ENCODE assay signal across 10 mouse cellular contexts in genomic region chr8:119439893-119440249, GRCm38 (mm10). TPM values are rescaled to one million over a fixed set of nuclear protein-coding genes. Genes with fewer than 3 reads are reported as not detected.
DNase-seq lines count a peak whose midpoint lies in the region; ATAC-seq and TF ChIP-seq lines count a peak whose summit lies in the region.
"Had no signal": no experiment of that assay in that cellular context is flagged by ENCODE, and none has a peak within 500 bp of the region (broad histone marks: within the 10 kb centered on the region; RNA-seq: fewer than 3 reads in every experiment).

No protein-coding gene starts in this region.

- H3K36me3 ChIP-seq in hindbrain, embryonic 10.5 days: no peaks in the 10 kb centered on the region
- H3K36me3 ChIP-seq in hindbrain, postnatal 0 days (ENCODE audit: insufficient read depth, low read length): no peaks in the 10 kb centered on the region
- H3K36me3 ChIP-seq in hindbrain, embryonic 16.5 days (ENCODE audit: control insufficient read depth, insufficient read depth, low read length): no peaks in the 10 kb centered on the region

- H3K4me3 ChIP-seq in hindbrain, embryonic 10.5 days: no peak overlapping the region
- H3K4me3 ChIP-seq in hindbrain, postnatal 0 days (ENCODE audit: low read length): no peak overlapping the region
- H3K4me3 ChIP-seq in bone marrow macrophage, adult 2 months (ENCODE audit: insufficient read depth, low read length): no peak overlapping the region
- no peak overlapping the region for H3K4me3 ChIP-seq in hindbrain, embryonic 16.5 days (ENCODE audit: low read length)
- no peak overlapping the region for H3K4me3 ChIP-seq in layer of hippocampus, adult 2 months

- H3K4me1 ChIP-seq in hindbrain, embryonic 10.5 days (replicated peaks): peaks cover 45% of the 10 kb centered on the region
- H3K4me1 ChIP-seq in hindbrain, postnatal 0 days (ENCODE audit: insufficient read depth, low read length): peaks cover 4% of the 10 kb centered on the region; the same call in 1 of the 2 replicates
- H3K4me1 ChIP-seq in bone marrow macrophage, adult 2 months (ENCODE audit: control insufficient read depth, insufficient read depth, low read length): peaks cover 55% of the 10 kb centered on the region
- H3K4me1 ChIP-seq in hindbrain, embryonic 16.5 days (ENCODE audit: control insufficient read depth, insufficient read depth, low read depth, low read length): peaks cover 9% of the 10 kb centered on the region

- DNase-seq in hindbrain, embryonic 10.5 days (ENCODE audit: low spot score): no peak
- DNase-seq in hindbrain, postnatal 0 days (ENCODE audit: low spot score): no peak
- DNase-seq in mesoderm, embryonic 11.5 days (ENCODE audit: low read depth, low spot score): peak; percentile 43
- no peak for DNase-seq in layer of hippocampus, postnatal 25 days (ENCODE audit: extremely low spot score in 1 of 2, low spot score in 1 of 2)
- no peak for DNase-seq in layer of hippocampus, adult 2 months (ENCODE audit: low spot score in 2 of 2)
- no peak for DNase-seq in MN1 (ENCODE audit: low spot score)
- DNase-seq: thymus, postnatal 14 days had no signal

- no peak overlapping the region for H3K9ac ChIP-seq in hindbrain, postnatal 0 days (replicated peaks; ENCODE audit: low read length)
- H3K9ac ChIP-seq in hindbrain, embryonic 16.5 days (ENCODE audit: low read depth, low read length): no peak overlapping the region

- H3K9me3 ChIP-seq in hindbrain, embryonic 10.5 days: no peaks in the 10 kb centered on the region
- no peaks in the 10 kb centered on the region for H3K9me3 ChIP-seq in hindbrain, postnatal 0 days (ENCODE audit: low read length)
- no peaks in the 10 kb centered on the region for H3K9me3 ChIP-seq in hindbrain, embryonic 16.5 days (ENCODE audit: control insufficient read depth, low read length)

- no peak for TF ChIP-seq CTCF in hindbrain, postnatal 0 days (IDR thresholded peaks at IDR 0.05; ENCODE audit: low read depth)
- TF ChIP-seq CTCF in bone marrow macrophage, adult 2 months (IDR thresholded peaks at IDR 0.05; ENCODE audit: low read depth, low read length): no peak
- TF ChIP-seq CTCF in layer of hippocampus, adult 2 months (conservative IDR thresholded peaks at IDR 0.05): no peak

- peaks cover 45% of the 10 kb centered on the region for H3K27me3 ChIP-seq in hindbrain, embryonic 10.5 days (ENCODE audit: insufficient read depth, poor library complexity, severe bottlenecking)
- no peaks in the 10 kb centered on the region for H3K27me3 ChIP-seq in hindbrain, postnatal 0 days (ENCODE audit: insufficient read depth, low read length)
- H3K27me3 ChIP-seq in hindbrain, embryonic 16.5 days (replicated peaks; ENCODE audit: control insufficient read depth, insufficient read depth, low read length): no peaks in the 10 kb centered on the region
- H3K27me3 ChIP-seq: CH12.LX had no signal

- H3K4me2 ChIP-seq in hindbrain, postnatal 0 days (ENCODE audit: low read depth, low read length): no peak overlapping the region
- H3K4me2 ChIP-seq in hindbrain, embryonic 16.5 days (ENCODE audit: low read length): no peak overlapping the region

- ATAC-seq in hindbrain, postnatal 0 days: no peak
- peak; percentile 41; the same call in 1 of the 2 replicates for ATAC-seq in hindbrain, embryonic 16.5 days

- peak overlapping the region; percentile 13; the same call in 1 of the 2 replicates for H3K27ac ChIP-seq in hindbrain, embryonic 10.5 days
- H3K27ac ChIP-seq in hindbrain, postnatal 0 days: no peak overlapping the region
- H3K27ac ChIP-seq in bone marrow macrophage, adult 2 months (ENCODE audit: insufficient read depth, low read depth, low read length): 0 out of 2 replicates have a peak overlapping the region, but pooled peaks have one; percentile 0
- no peak overlapping the region for H3K27ac ChIP-seq in hindbrain, embryonic 16.5 days (ENCODE audit: low read depth, low read length)
- H3K27ac ChIP-seq in layer of hippocampus, adult 2 months: no peak overlapping the region

- 64% methylated on average over 7 of the region's 7 CpGs for WGBS in hindbrain, embryonic 10.5 days
- WGBS in hindbrain, postnatal 0 days: 42% methylated on average over 7 of the region's 7 CpGs
- WGBS in hindbrain, embryonic 16.5 days: 53% methylated on average over 7 of the region's 7 CpGs

- TF ChIP-seq POLR2A in bone marrow macrophage, adult 2 months (IDR thresholded peaks at IDR 0.05; ENCODE audit: borderline replicate concordance, low read depth, low read length): no peak

RNA-seq across cellular contexts. Expression of gene Osgin1, which starts 5.9 kb away (rescaled TPM):
- polyA plus RNA-seq in hindbrain, embryonic 10.5 days (2016; fragmentation: Nextera tagmentation; extraction: Ambion mirVana): 0.30 and 0.36 TPM in 2 replicates
- not detected in 2 replicates for total RNA-seq in hindbrain, postnatal 0 days (2014; rRNA removed)
- polyA plus RNA-seq in hindbrain, postnatal 0 days (2015; fragmentation: Nextera tagmentation; extraction: Ambion mirVana): 0.29 and 0.45 TPM in 2 replicates
- polyA plus RNA-seq in bone marrow macrophage, adult 2 months (2012; ENCODE audit: insufficient read depth, insufficient read length, missing spikeins): 33.8 and 34.3 TPM in 2 replicates
- 0.26 and 0.63 TPM in 2 replicates for polyA plus RNA-seq in hindbrain, embryonic 16.5 days (2015; fragmentation: Nextera tagmentation; extraction: Ambion mirVana)
- under 1 TPM; 0.42 to 0.49 TPM for total RNA-seq in layer of hippocampus, postnatal 25 days (2021)
- 1 to 10 TPM in 1 of 2 experiments, under 1 TPM in 1; 0.18 to 1.3 TPM for total RNA-seq in layer of hippocampus, adult 2 months (2021)

RNA-seq across cellular contexts. Expression of gene Necab2, which starts 6.6 kb away (rescaled TPM):
- polyA plus RNA-seq in hindbrain, embryonic 10.5 days (2016; fragmentation: Nextera tagmentation; extraction: Ambion mirVana): 9.0 and 14.0 TPM in 2 replicates
- 70.9 and 73.3 TPM in 2 replicates for total RNA-seq in hindbrain, postnatal 0 days (2014; rRNA removed)
- polyA plus RNA-seq in hindbrain, postnatal 0 days (2015; fragmentation: Nextera tagmentation; extraction: Ambion mirVana): 53.9 and 61.5 TPM in 2 replicates
- polyA plus RNA-seq in bone marrow macrophage, adult 2 months (2012; ENCODE audit: insufficient read depth, insufficient read length, missing spikeins): not detected in 2 replicates
- 52.2 and 56.9 TPM in 2 replicates for polyA plus RNA-seq in hindbrain, embryonic 16.5 days (2015; fragmentation: Nextera tagmentation; extraction: Ambion mirVana)
- total RNA-seq in layer of hippocampus, postnatal 25 days (2021): 100 to 1,000 TPM; 101 to 115 TPM
- 100 to 1,000 TPM in 1 of 2 experiments, 10 to 100 TPM in 1; 99.0 to 104 TPM for total RNA-seq in layer of hippocampus, adult 2 months (2021)
- total RNA-seq: CH12.LX had no signal

RNA-seq across cellular contexts. Expression of gene Mlycd, which starts 45.2 kb away (rescaled TPM):
- 11.5 and 13.5 TPM in 2 replicates for polyA plus RNA-seq in hindbrain, embryonic 10.5 days (2016; fragmentation: Nextera tagmentation; extraction: Ambion mirVana)
- total RNA-seq in hindbrain, postnatal 0 days (2014; rRNA removed): 36.6 and 37.2 TPM in 2 replicates
- polyA plus RNA-seq in hindbrain, postnatal 0 days (2015; fragmentation: Nextera tagmentation; extraction: Ambion mirVana): 20.0 TPM in 2 replicates
- polyA plus RNA-seq in bone marrow macrophage, adult 2 months (2012; ENCODE audit: insufficient read depth, insufficient read length, missing spikeins): 14.2 and 14.3 TPM in 2 replicates
- polyA plus RNA-seq in hindbrain, embryonic 16.5 days (2015; fragmentation: Nextera tagmentation; extraction: Ambion mirVana): 16.1 and 16.5 TPM in 2 replicates
- total RNA-seq in layer of hippocampus, postnatal 25 days (2021): 10 to 100 TPM; 28.7 to 30.0 TPM
- 10 to 100 TPM; 29.1 to 30.8 TPM for total RNA-seq in layer of hippocampus, adult 2 months (2021)

Comparison
In these comparisons a context has a peak if more than half of its experiments do, and no peak if none do; other contexts are left out.
1. H3K27ac ChIP-seq: peak in hindbrain, embryonic 10.5 days (single experiment) and bone marrow macrophage, adult 2 months (single experiment); none in hindbrain, postnatal 0 days (single experiment), hindbrain, embryonic 16.5 days (single experiment) and layer of hippocampus, adult 2 months (single experiment).
2. RNA of gene Osgin1, which starts 5.9 kb away (polyA plus RNA-seq): 33.8 to 34.3 TPM in bone marrow macrophage, adult 2 months; 0.26 to 0.63 TPM in hindbrain, embryonic 16.5 days, 0.29 to 0.45 TPM in hindbrain, postnatal 0 days and 0.30 to 0.36 TPM in hindbrain, embryonic 10.5 days; every median in the first group is over 10 times any median in the second.